Mouse (Mus musculus) ovary, postnatal 14 days (tissue): ENCODE results near the gene Kpna7.

ENCODE experiments used
- DNase-seq: peaks from one replicate; pipeline ENCODE4 v3.0.0; 2022; ENCODE audit warnings: low spot score

Gene Kpna7

DNA sequence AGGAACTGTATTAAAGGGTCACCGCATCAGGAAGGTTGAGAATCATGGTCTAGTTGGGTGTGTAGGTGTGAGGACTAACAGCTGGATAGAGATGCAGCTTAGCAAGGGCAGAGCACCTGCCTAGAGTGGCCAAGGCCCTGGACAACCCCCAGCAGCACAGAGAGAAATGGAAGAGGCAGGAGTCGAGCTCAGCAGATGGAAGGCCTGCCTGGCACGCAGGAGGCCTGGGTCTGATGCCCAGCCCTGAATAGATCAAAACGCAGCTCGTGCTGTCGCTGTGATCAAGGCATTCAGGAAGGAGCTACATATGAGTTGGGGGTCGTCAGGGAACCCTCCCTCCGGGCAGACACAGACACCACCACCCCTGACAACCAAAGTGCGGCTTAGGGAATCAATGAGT lies 125.6 kb downstream of the Kpna7 start:
- no peak for DNase-seq

- DNase-seq = no peak
Observed at GRCm38 (mm10) chr5:144954432-144954831, 129.4 kb downstream of the Kpna7 start.

GRCm38 (mm10) chr5:144952592-144952991 lies 131.2 kb downstream of the Kpna7 start:
- no peak for DNase-seq

DNA sequence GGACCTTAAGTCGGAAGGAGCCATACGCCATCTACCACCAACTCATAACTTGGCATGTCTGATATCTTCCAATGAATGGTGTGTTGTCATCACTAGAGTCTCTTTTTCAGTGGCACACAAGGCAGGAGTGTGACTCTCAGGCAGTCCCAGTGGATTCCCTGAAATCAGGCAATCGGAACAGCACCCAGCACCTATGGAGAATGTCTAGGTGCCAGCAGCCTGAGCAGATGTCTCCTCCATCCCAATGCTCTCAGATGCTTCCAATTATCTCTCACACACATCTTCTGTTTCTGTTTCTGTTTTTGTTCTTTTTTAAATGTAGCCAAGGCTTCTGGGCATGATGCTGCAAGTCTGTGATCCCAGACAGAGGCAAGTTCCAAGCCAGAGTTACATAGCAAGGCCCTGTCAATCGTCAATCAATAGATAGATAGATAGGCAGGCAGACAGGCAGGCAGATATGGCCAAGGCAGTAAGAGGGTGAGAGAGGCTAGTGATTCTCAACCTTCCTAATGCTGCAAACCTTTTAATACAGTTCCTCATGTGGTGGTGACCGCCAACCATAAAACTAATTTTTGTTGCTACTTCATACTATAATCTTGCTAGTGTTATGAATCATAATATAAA lies 133.3 kb downstream of the Kpna7 start:
- DNase-seq = no peak

GRCm38 (mm10) chr5:144949856-144950255 lies 134.0 kb downstream of the Kpna7 start:
- no peak for DNase-seq

DNA sequence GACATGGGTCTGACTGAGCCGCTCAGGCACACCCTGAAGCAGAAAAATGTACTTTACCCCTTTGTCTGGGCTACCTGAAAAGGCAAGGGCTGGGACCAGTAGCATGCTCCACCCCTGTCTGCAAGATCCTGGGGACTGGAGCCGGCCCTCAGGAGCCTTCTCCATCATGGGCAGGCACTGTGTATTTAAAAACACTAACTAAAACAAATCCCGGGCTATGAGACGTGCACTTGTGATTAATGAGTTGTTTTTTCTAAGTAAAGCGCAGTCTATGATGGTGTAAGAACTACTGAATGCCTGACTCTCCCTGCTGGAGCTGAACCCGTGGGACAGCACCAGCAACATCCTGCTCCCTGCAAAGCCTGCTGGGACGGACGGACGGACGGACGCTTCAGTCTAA lies 135.4 kb downstream of the Kpna7 start:
- DNase-seq = no peak

DNA sequence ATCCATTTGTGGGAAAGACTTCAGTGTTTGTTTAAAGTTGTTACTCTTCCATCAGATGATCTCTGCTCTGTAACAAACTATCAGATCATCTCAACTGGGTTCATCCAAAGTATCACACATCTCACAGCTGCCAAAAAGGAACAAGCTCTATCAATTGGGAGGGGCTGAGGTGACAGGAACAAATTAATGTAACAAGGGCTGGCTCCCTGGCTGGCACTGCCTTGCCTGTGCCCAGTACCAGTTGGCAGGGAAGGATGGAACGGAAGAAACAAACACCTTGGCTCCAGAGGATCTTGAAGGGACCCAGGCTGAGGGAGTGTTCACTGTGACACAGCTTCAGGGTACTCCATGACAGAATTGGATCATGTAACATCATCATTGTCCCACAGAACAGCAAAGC lies 135.8 kb downstream of the Kpna7 start:
- DNase-seq = no peak

DNA sequence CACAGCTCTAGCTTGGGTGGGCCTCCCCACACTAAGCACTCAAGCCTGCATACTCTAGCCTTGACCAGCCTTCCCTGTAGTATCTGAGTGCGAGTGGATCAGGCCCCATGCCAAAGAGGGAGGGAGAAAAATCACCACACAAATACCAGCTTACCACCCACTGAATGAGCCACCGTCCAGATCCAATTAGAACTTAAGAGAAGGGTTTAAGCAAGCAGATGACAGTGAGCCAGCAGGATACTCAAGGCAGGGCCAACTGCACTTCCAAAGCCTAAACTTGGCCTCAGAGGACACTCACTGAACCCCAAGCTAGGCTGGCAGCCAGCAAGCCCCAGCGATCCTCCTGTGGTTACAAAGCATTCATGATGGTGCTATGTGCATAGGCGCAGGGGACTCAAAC lies 137.8 kb downstream of the Kpna7 start:
- no peak for DNase-seq

DNA sequence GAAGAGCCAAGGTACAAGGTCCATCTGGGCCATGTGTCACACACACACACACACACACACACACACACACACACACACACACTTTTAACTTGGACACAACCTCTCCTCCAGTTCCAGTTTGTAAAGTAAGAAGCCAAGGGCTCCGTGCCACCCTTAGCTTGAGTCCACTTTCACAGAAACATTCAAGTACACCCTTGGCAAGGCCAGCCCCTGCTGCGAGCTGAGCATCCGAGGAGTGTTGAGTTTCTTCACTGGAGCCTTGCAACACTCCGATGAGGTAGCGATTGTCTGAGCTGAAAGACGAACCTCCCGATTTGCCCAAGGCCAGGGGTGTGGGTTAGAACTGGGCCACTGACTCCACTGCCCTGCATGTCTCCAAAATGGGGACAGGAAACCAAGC lies 138.9 kb downstream of the Kpna7 start:
- DNase-seq = no peak

- no peak for DNase-seq
Observed at GRCm38 (mm10) chr5:144944370-144944769, 139.5 kb downstream of the Kpna7 start.

DNA sequence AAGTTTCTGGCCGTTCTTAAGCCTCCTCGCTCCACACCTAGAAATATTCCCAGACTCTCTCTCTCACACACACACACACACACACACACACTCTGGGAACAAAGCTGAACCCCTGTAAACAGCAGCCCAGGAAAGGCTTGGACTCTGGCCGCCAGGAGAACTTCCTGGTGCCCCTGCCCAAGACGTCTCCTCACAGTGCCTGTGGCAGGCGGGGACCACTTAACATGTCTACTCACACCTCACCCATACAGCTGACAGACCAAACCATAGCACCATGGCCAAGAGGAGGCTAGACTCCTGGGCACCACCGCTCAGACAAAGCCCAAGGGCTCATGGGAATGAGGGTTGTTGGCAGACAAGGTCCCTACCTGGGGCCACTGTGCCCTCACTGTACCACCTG lies 140.5 kb downstream of the Kpna7 start:
- DNase-seq = no peak

DNA sequence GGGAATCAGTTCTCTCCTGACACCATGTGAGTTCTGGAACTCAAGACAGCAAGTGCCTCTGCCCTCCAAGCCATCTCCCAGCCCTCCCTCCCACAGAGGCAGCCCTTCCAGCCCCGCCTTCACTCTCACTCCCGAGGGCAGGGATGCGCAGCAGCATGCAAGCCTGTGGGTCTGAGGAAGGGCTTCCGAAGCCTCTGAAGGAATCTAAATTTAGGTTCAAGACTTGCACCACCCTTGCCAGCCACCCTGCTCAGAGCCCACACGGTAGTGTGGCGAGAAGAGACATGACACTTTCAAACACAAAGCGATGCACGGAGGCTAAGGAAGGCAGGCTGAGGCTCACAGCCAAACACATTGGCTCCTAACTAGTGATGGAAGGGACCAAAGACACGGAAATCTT lies 141.4 kb downstream of the Kpna7 start:
- DNase-seq = no peak

- DNase-seq = no peak
Observed at GRCm38 (mm10) chr5:144940904-144941303, 142.9 kb downstream of the Kpna7 start.

DNA sequence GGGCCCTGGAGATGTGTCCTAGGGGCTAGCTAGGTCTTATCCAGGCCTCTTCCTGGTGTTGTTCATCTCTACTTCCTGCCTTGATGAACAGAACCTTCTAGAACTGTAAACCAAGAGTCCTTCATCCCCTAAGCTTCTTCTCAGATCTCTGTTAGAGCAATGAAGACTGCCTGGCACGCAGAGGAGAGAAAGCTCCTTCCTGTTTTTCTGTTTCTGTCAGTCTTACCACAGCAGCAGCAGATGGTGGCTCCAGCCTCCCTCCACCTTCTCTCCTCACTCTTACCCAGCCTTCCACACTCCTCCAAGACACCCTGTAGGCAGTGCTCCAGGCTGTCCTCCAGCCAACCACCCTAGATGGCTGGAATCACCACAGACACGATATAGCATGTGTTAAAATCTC lies 146.5 kb downstream of the Kpna7 start:
- DNase-seq = no peak
